Mouse (Mus musculus) heart, adult 2 months (tissue): ENCODE results near the gene 1110065P20Rik. TPM values are rescaled to one million over a fixed set of nuclear protein-coding genes. Genes with fewer than 3 reads are reported as not detected.

ENCODE experiments used
- DNase-seq, 2 experiments: peaks; one replicate each; pipeline ENCODE4 v3.0.0; 2021
- H3K27ac ChIP-seq: fragments of 200-600 bp; 2 replicates; pipeline ENCODE4 v1.8.1; 2022
- H3K27me3 ChIP-seq: fragments of 200-500 bp; 2 replicates; pipeline ENCODE4 v1.6.1; 2012; ENCODE audit warnings: mild to moderate bottlenecking, low read length, inconsistent platforms, mixed read lengths; ENCODE audit not compliant: control insufficient read depth, insufficient read depth
- H3K36me3 ChIP-seq: fragments of 200-500 bp; 2 replicates; pipeline ENCODE4 v1.6.1; 2012; ENCODE audit warnings: low read length, inconsistent platforms; ENCODE audit not compliant: control insufficient read depth, insufficient read depth
- H3K4me1 ChIP-seq: fragments of 200-500 bp; 2 replicates; pipeline ENCODE4 v1.6.1; 2011; ENCODE audit warnings: low read length; ENCODE audit not compliant: control insufficient read depth, insufficient read depth
- H3K4me3 ChIP-seq: fragments of 200-600 bp; 2 replicates; pipeline ENCODE4 v1.8.1; 2022
- H3K79me2 ChIP-seq: fragments of 200-500 bp; replicated peaks from 2 replicates; pipeline ENCODE4 v1.6.1; 2012; ENCODE audit warnings: mild to moderate bottlenecking, inconsistent platforms, low read length, moderate library complexity, mixed read lengths; ENCODE audit not compliant: control insufficient read depth, insufficient read depth
- H3K9ac ChIP-seq: fragments of 200-500 bp; 2 replicates; pipeline ENCODE4 v1.6.1; 2012; ENCODE audit warnings: low read depth, mild to moderate bottlenecking, control low read depth, inconsistent platforms, low read length, mixed read lengths
- CTCF ChIP-seq: fragments of 200-600 bp; IDR thresholded peaks from 2 replicates; pipeline ENCODE4 v1.8.1; 2022; ENCODE audit warnings: antibody characterized with exemption, mild to moderate bottlenecking, moderate library complexity
- EP300 ChIP-seq: fragments of 200-500 bp; IDR thresholded peaks from 2 replicates; pipeline ENCODE4 v1.6.1; 2011; ENCODE audit warnings: low read depth, low read length, control low read depth; ENCODE audit not compliant: insufficient read depth
- POLR2A ChIP-seq: fragments of 200-500 bp; IDR thresholded peaks from 2 replicates; pipeline ENCODE4 v1.6.1; 2011; ENCODE audit warnings: mild to moderate bottlenecking, low read depth, low read length, control low read depth; ENCODE audit not compliant: insufficient read depth
- WGBS: fragments of 180-500 bp; shearing (Covaris S2); methylation state at CpG from one replicate; pipeline ENCODE4 v1.1.7; 2018; 5-methylcytosine and 5-hydroxymethylcytosine counted together
- intact Hi-C: fragments of 180-260 bp; cut with DNase I; formaldehyde crosslinking; loops from one replicate; pipeline ENCODE4 v1.15.1; 2025
- long read RNA-seq: library from polyadenylated mRNA; stranded (forward); transcript quantifications from one replicate; pipeline ENCODE4 v2.0.0, GENCODE M21; 2021
- polyA plus RNA-seq: library from polyadenylated mRNA; depleted of rRNA; stranded (reverse); fragments of >200 nt; gene quantifications from 2 replicates; pipeline ENCODE4 v1.2.3, GENCODE M21; 2012; rRNA removed
- total RNA-seq, 2 experiments: library from RNA; stranded (reverse); gene quantifications; 2 replicates each; pipeline ENCODE4 v1.2.3; 2021

Gene 1110065P20Rik
- 10 to 100 TPM; 18.6 to 20.4 TPM for total RNA-seq
- 26.3 and 28.0 TPM in 2 replicates for polyA plus RNA-seq
- long read RNA-seq, partial matches to known transcripts = 0 of 12 reads
- long read RNA-seq, other reads (novel, unspliced or antisense) = 3 of 12 reads

GRCm38 (mm10) chr4:124850933-124851658 is at the start of gene 1110065P20Rik:
1110065P20Rik (minus strand) TSS chr4:124851196.
- Histone ChIP-seq H3K9ac (peak within 1 kb of the TSS; percentile 99), H3K4me3 (peak within 1 kb of the TSS; percentile 92), H3K79me2 (no peaks in the 10 kb centered on the region), H3K27ac (peak within 1 kb of the TSS; percentile 93), H3K27me3 (no peaks in the 10 kb centered on the region), H3K4me1 (peaks cover 4% of the 10 kb centered on the region), H3K36me3 (no peaks in the 10 kb centered on the region; the same call in 1 of the 2 replicates)
- WGBS = under 1% methylated on average over 75 of the region's 75 CpGs
- intact Hi-C loops = loop anchor here (1.0 to 10.0 kb wide), 3 partner anchors 86 to 214 kb away; partner anchors contain the start of genes 9930104L06Rik, Cdca8, Dnali1 and Sf3a3
- TF ChIP-seq POLR2A = 0 out of 2 replicates have a peak, but pooled peaks have one; percentile 20
- TF ChIP-seq CTCF = no peak
- TF ChIP-seq EP300 = no peak
- peak; percentile 84 to 87 for DNase-seq

DNA sequence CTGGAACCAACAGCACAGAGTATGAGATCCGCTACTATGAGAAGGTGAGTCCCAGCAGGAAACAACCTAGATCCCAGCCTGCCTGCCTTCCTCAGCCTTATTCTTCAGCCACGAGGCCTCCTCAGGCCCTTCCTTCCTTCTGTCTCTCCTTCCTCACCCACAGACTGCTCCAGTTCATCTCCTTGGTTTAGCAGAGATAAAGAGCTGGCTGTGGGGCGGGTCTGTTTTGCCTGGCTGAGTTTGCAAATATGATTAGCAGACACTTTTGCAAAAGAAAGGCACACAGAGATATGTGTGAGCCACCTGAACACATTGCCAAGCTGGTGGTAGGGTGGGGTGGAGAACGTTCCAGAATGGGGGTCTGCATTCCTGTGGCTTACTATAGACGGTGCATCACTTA is 48.9 kb upstream of the 1110065P20Rik start:
- H3K9ac ChIP-seq = no peak overlapping the region
- H3K4me1 ChIP-seq = no peaks in the 10 kb centered on the region
- TF ChIP-seq EP300 = no peak
- TF ChIP-seq POLR2A = no peak
- no peak for TF ChIP-seq CTCF
- WGBS = 37% methylated on average over 5 of the region's 5 CpGs
- H3K79me2 ChIP-seq = no peaks in the 10 kb centered on the region
- intact Hi-C loops = no loop called here
- H3K27me3 ChIP-seq = peaks cover 6% of the 10 kb centered on the region
- DNase-seq = no peak
- H3K27ac ChIP-seq = no peak overlapping the region
- no peaks in the 10 kb centered on the region for H3K36me3 ChIP-seq
- no peak overlapping the region for H3K4me3 ChIP-seq

DNA sequence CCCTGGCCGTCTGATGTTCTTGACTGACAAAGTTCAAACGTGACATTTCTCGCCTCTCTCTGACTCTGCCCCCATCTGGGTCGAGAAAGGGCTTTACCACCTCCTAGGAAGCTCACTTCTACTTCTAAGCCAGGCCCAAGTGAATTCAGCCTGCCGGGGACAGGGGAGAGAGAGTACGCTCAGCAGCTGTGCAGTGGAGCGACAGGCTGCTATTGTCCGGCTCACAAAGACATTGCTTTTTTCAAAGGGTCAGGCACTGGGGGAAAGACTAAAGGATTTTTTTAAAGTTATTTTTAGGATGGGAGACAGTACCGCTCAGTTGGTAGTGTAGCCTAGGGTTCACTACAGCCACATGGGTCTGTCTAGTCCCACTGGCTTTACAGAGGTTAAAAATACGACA is 47.4 kb upstream of the 1110065P20Rik start:
- Histone ChIP-seq H3K4me3 (no peak overlapping the region), H3K27ac (no peak overlapping the region), H3K79me2 (no peaks in the 10 kb centered on the region), H3K27me3 (peaks cover 12% of the 10 kb centered on the region), H3K36me3 (no peaks in the 10 kb centered on the region), H3K9ac (no peak overlapping the region), H3K4me1 (no peaks in the 10 kb centered on the region)
- TF ChIP-seq POLR2A (no peak), EP300 (no peak), CTCF (no peak)
- no peak for DNase-seq
- intact Hi-C loops = no loop called here
- WGBS = 65% methylated on average over 10 of the region's 10 CpGs

- Histone ChIP-seq H3K27ac (no peak overlapping the region), H3K9ac (no peak overlapping the region), H3K4me3 (no peak overlapping the region), H3K27me3 (peaks cover 14% of the 10 kb centered on the region), H3K4me1 (no peaks in the 10 kb centered on the region), H3K79me2 (no peaks in the 10 kb centered on the region), H3K36me3 (no peaks in the 10 kb centered on the region)
- intact Hi-C loops = no loop called here
- TF ChIP-seq POLR2A = no peak
- no peak for TF ChIP-seq CTCF
- no peak for TF ChIP-seq EP300
- 3% methylated on average over 83 of the region's 83 CpGs for WGBS
- no peak for DNase-seq
Measured at GRCm38 (mm10) chr4:124894508-124895428, 43.8 kb upstream of the 1110065P20Rik start.

DNA sequence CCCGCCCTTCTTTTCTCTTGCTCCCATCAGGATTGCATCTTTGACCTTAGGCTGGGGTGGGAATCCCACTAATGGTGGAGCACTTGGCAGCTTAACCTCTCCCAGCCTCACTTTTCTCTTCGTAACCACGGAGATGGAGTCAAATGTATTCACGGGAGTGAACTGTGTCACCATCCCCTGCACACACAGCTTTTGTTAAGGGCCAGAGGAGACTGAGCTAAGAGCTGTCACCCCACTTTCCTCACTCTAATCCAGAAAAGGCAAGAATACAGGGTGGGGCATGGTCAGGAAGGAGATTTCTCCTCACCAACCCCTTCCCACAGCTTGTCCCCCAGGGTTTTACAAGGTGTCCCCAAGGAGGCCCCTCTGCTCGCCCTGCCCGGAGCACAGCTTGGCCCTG is 42.8 kb upstream of the 1110065P20Rik start:
- H3K79me2 ChIP-seq = no peaks in the 10 kb centered on the region
- TF ChIP-seq POLR2A (no peak), EP300 (no peak), CTCF (no peak)

More for the DNA sequence above, 42.8 kb upstream of the 1110065P20Rik start:
- DNase-seq = no peak
- no peak overlapping the region for H3K27ac ChIP-seq
- no peak overlapping the region for H3K9ac ChIP-seq
- 32% methylated on average over 6 of the region's 6 CpGs for WGBS
- no peaks in the 10 kb centered on the region for H3K36me3 ChIP-seq
- H3K4me3 ChIP-seq = no peak overlapping the region
- H3K27me3 ChIP-seq = peaks cover 14% of the 10 kb centered on the region
- no peaks in the 10 kb centered on the region for H3K4me1 ChIP-seq
- intact Hi-C loops = no loop called here
